In genomic region chr15:59160931-59161920, GRCm38 (mm10) we compare ENCODE assay signal across 24 mouse cellular contexts.
DNase-seq lines count a peak whose midpoint lies in the region; ATAC-seq and TF ChIP-seq lines count a peak whose summit lies in the region.
"Had no signal": no experiment of that assay in that cellular context is flagged by ENCODE, and none has a peak within 500 bp of the region (broad histone marks: within the 10 kb centered on the region; RNA-seq: fewer than 3 reads in every experiment).

No protein-coding gene starts in this region.

- no peak for TF ChIP-seq EP300 in liver, embryonic 14.5 days (IDR thresholded peaks at IDR 0.05; ENCODE audit: low read depth)

- no peak overlapping the region for H3K9ac ChIP-seq in liver, embryonic 14.5 days (replicated peaks)
- no peak overlapping the region for H3K9ac ChIP-seq in liver, embryonic 11.5 days (ENCODE audit: low read depth, low read length)
- H3K9ac ChIP-seq: embryonic facial prominence, embryonic 13.5 days; forebrain, embryonic 12.5 days; heart, embryonic 15.5 days; hindbrain, embryonic 15.5 days had no signal

- H3K27ac ChIP-seq in liver, embryonic 14.5 days, result no peak overlapping the region
- no peak overlapping the region for H3K27ac ChIP-seq in liver, embryonic 11.5 days (ENCODE audit: low read depth, low read length)
- H3K27ac ChIP-seq: embryonic facial prominence, embryonic 13.5 days; forebrain, embryonic 12.5 days; gastrocnemius, adult 2 months; heart, embryonic 15.5 days; hindbrain, embryonic 10.5 days; hindbrain, embryonic 15.5 days had no signal

- no peaks in the 10 kb centered on the region for H3K27me3 ChIP-seq in liver, embryonic 14.5 days (ENCODE audit: control insufficient read depth, insufficient read depth, low read length)
- H3K27me3 ChIP-seq in liver, embryonic 11.5 days (replicated peaks; ENCODE audit: control insufficient read depth, insufficient read depth, low read length), result no peaks in the 10 kb centered on the region
- H3K27me3 ChIP-seq: embryonic facial prominence, embryonic 13.5 days; heart, embryonic 15.5 days; hindbrain, embryonic 15.5 days had no signal

- DNase-seq in cerebellum, postnatal 10 days, result peak; percentile 85 to 86
- DNase-seq in cerebellum, adult 9-10 months, result no peak
- DNase-seq in heart, adult 11 months, result peak; percentile 71
- no peak for DNase-seq in heart, adult 18-20 months
- no peak for DNase-seq in liver, embryonic 14.5 days (ENCODE audit: low read depth in 3 of 3, low spot score in 3 of 3)
- DNase-seq in liver, embryonic 11.5 days (ENCODE audit: low spot score), result no peak
- peak; percentile 23 for DNase-seq in brain, adult 2 months (ENCODE audit: low read depth, low spot score)
- DNase-seq: adrenal gland, adult 8-10 months; adrenal gland, postnatal 36 days; B cell, adult 2 months; cerebellum, adult 11 months; gastrocnemius, adult 2 months; gastrocnemius, postnatal 25 days; heart, postnatal 14 days had no signal

- no peaks in the 10 kb centered on the region for H3K36me3 ChIP-seq in liver, embryonic 14.5 days (replicated peaks; ENCODE audit: control insufficient read depth, insufficient read depth, low read depth)
- H3K36me3 ChIP-seq in liver, embryonic 11.5 days (ENCODE audit: control insufficient read depth, insufficient read depth, low read length), result no peaks in the 10 kb centered on the region
- H3K36me3 ChIP-seq: embryonic facial prominence, embryonic 13.5 days; forebrain, embryonic 12.5 days; G1E; heart, embryonic 15.5 days; hindbrain, embryonic 10.5 days; hindbrain, embryonic 15.5 days had no signal

- H3K4me2 ChIP-seq in liver, embryonic 14.5 days (ENCODE audit: low read depth), result no peak overlapping the region
- no peak overlapping the region for H3K4me2 ChIP-seq in liver, embryonic 11.5 days
- H3K4me2 ChIP-seq: embryonic facial prominence, embryonic 13.5 days; forebrain, embryonic 12.5 days; heart, embryonic 11.5 days; heart, embryonic 15.5 days; hindbrain, embryonic 15.5 days had no signal

- 0 out of 2 replicates have a peak, but pooled peaks have one; percentile 6 for TF ChIP-seq CTCF in liver, embryonic 14.5 days (IDR thresholded peaks at IDR 0.05; ENCODE audit: low read depth)

- H3K4me3 ChIP-seq in liver, embryonic 14.5 days (ENCODE audit: insufficient read depth in 1 of 2, low read depth in 2 of 2, low read length in 2 of 2), result no peak overlapping the region
- no peak overlapping the region for H3K4me3 ChIP-seq in liver, embryonic 11.5 days (ENCODE audit: low read depth, low read length)
- H3K4me3 ChIP-seq: embryonic facial prominence, embryonic 13.5 days; forebrain, embryonic 12.5 days; gastrocnemius, adult 2 months; heart, embryonic 15.5 days; hindbrain, embryonic 10.5 days; hindbrain, embryonic 15.5 days had no signal

- no peaks in the 10 kb centered on the region for H3K4me1 ChIP-seq in liver, embryonic 14.5 days (replicated peaks; ENCODE audit: control insufficient read depth in 2 of 2, insufficient read depth in 2 of 2, low read length in 1 of 2)
- H3K4me1 ChIP-seq in liver, embryonic 11.5 days (replicated peaks; ENCODE audit: control insufficient read depth, insufficient read depth, low read length), result no peaks in the 10 kb centered on the region
- H3K4me1 ChIP-seq: embryonic facial prominence, embryonic 13.5 days; forebrain, embryonic 12.5 days; hindbrain, embryonic 10.5 days; hindbrain, embryonic 15.5 days had no signal

- H3K9me3 ChIP-seq in liver, embryonic 14.5 days (ENCODE audit: control insufficient read depth, low read length), result no peaks in the 10 kb centered on the region
- no peaks in the 10 kb centered on the region for H3K9me3 ChIP-seq in liver, embryonic 11.5 days (ENCODE audit: control insufficient read depth, low read length)
- H3K9me3 ChIP-seq: embryonic facial prominence, embryonic 13.5 days; forebrain, embryonic 12.5 days; G1E; heart, embryonic 15.5 days; hindbrain, embryonic 15.5 days had no signal

- 80% methylated on average over 15 of the region's 17 CpGs for whole genome bisulfite sequencing in liver, embryonic 14.5 days (ENCODE audit: insufficient replicate concordance)
- 91% methylated on average over 15 of the region's 17 CpGs for WGBS in liver, embryonic 11.5 days

- ATAC-seq in liver, embryonic 14.5 days (ENCODE audit: insufficient read depth), result no peak
- ATAC-seq in liver, embryonic 11.5 days (replicated peaks; ENCODE audit: low FRiP score), result no peak
- ATAC-seq: CD4-positive, CD25-positive, alpha-beta regulatory T cell, adult 4 months; inflammation-experienced regulatory T-cells, adult 6 months; intestine, postnatal 0 days had no signal

Comparison
In these comparisons a context has a peak if more than half of its experiments do, and no peak if none do; other contexts are left out.
1. DNase-seq: peak in cerebellum, postnatal 10 days (2 of 2), heart, adult 11 months (single experiment) and brain, adult 2 months (single experiment); none in cerebellum, adult 9-10 months (single experiment), heart, adult 18-20 months (0 of 2), liver, embryonic 14.5 days (0 of 3) and liver, embryonic 11.5 days (single experiment).